Mouse (Mus musculus) C2C12 (cell line): ENCODE measurements around the gene Zfp46. TPM values are rescaled to one million over a fixed set of nuclear protein-coding genes. Genes with fewer than 3 reads are reported as not detected.

Experiments
- H3K27me3 ChIP-seq: one replicate; pipeline ENCODE4 v1.6.1; 2011; ENCODE audit not compliant: control insufficient read depth, insufficient read depth, insufficient read length
- H3K36me3 ChIP-seq: one replicate; pipeline ENCODE4 v1.6.1; 2011; ENCODE audit not compliant: control insufficient read depth, insufficient read depth
- H3K4me3 ChIP-seq: one replicate; pipeline ENCODE4 v1.5.1; 2011; ENCODE audit warnings: mild to moderate bottlenecking, control low read depth; ENCODE audit not compliant: poor library complexity, insufficient read depth, severe bottlenecking
- H3K79me2 ChIP-seq: one replicate; pipeline ENCODE4 v1.6.1; 2011; ENCODE audit not compliant: control insufficient read depth, insufficient read depth
- H3K79me3 ChIP-seq: one replicate; pipeline ENCODE4 v1.6.1; 2011; ENCODE audit warnings: low read depth, control low read depth
- H3ac ChIP-seq: one replicate; pipeline ENCODE3; 2011; ENCODE audit warnings: low read depth; ENCODE audit not compliant: control insufficient read depth, insufficient read length
- CEBPB ChIP-seq: IDR thresholded peaks from one replicate; pipeline ENCODE4 v1.6.1; 2011; ENCODE audit warnings: low read depth, mild to moderate bottlenecking, control low read depth, moderate library complexity
- CTCF ChIP-seq: IDR thresholded peaks from one replicate; pipeline ENCODE4 v1.5.1; 2011; ENCODE audit not compliant: control insufficient read depth, insufficient read depth, insufficient read length
- FOSL1 ChIP-seq: IDR thresholded peaks from one replicate; pipeline ENCODE4 v1.8.0; 2011; ENCODE audit warnings: mild to moderate bottlenecking, low read length; ENCODE audit not compliant: poor library complexity, insufficient read depth, severe bottlenecking
- MAX ChIP-seq: IDR thresholded peaks from one replicate; pipeline ENCODE4 v1.6.1; 2011; ENCODE audit warnings: mild to moderate bottlenecking, control low read depth
- MYOD1 ChIP-seq: IDR thresholded peaks from one replicate; pipeline ENCODE4 v1.6.1; 2011; ENCODE audit warnings: low read depth; ENCODE audit not compliant: control insufficient read depth, insufficient read length
- MYOG ChIP-seq: IDR thresholded peaks from one replicate; pipeline ENCODE4 v1.6.1; 2011; ENCODE audit not compliant: control insufficient read depth, insufficient read length; ENCODE audit errors: extremely low read depth
- USF1 ChIP-seq: IDR thresholded peaks from one replicate; pipeline ENCODE4 v1.6.1; 2011; ENCODE audit warnings: low read depth, mild to moderate bottlenecking, control low read depth, moderate library complexity
- polyA plus RNA-seq: library from polyadenylated mRNA; unstranded; fragments of >200 nt; fragmentation: generic; extraction: Trizol; gene quantifications from one replicate; pipeline ENCODE4 v1.2.1, GENCODE M21; 2012; ENCODE audit warnings: missing spikeins

Zfp46 gene
- polyA plus RNA-seq, 1 experiment = 5.2 TPM

DNA sequence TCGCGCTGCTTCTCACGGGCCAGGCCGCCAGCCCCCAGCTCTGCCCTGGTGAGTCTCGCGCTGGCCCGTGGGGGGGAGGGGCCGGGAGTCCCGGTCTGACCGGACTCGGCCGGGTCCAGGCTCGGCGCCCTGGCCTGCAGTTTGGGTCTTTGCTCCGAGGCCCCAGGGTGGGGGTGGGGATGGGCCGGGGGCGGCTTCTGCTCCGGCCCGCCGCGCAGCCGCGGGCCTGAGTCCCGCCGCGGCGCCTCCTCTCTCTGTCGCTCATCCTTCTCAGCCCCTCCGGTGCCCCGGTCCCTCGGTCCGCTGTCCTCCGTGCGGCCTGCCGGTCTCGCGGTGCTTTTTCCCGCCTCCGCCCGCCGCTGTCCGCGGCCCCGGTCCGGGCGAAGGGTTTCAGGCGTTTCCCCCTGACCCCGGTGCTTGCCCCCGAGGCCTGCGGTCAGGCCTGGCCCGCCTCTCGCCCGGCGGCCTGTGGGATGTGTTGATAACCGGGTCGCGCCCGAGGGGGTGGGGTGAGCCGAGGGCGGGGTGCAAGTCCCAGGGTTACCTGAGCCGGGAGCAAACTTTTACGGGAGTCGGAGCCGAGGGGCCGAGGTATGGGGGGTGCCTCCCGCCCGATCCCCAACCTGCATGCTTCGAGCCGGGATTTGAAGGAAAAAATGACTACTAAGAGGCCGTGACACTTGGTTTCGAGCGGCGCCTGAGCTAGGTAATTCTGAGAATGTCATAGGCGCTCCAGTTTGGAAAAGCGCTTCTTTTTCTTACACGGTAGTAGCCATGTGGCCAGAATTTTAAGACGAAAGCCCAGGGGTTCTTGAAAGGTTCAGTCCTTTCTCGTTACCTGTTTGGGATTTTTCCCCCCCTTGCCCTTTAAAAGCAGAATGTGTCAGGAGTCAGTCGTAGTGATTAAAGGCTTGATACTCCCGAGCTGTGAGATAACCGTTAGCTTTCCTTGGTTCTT, 26.8 kb downstream of the Zfp46 start:
- peak overlapping the region; percentile 98 for H3K4me3 ChIP-seq
- peak overlapping the region; percentile 94 for H3ac ChIP-seq
- no peak for TF ChIP-seq MYOG
- no peak for TF ChIP-seq USF1
- no peak for TF ChIP-seq CEBPB
- no peak for TF ChIP-seq MAX
- no peak for TF ChIP-seq CTCF
- no peak for TF ChIP-seq MYOD1
- TF ChIP-seq FOSL1 = no peak
- H3K79me2 ChIP-seq = peaks cover 56% of the 10 kb centered on the region
- peaks cover 51% of the 10 kb centered on the region for H3K79me3 ChIP-seq
- no peaks in the 10 kb centered on the region for H3K27me3 ChIP-seq
- peaks cover 5% of the 10 kb centered on the region for H3K36me3 ChIP-seq

DNA sequence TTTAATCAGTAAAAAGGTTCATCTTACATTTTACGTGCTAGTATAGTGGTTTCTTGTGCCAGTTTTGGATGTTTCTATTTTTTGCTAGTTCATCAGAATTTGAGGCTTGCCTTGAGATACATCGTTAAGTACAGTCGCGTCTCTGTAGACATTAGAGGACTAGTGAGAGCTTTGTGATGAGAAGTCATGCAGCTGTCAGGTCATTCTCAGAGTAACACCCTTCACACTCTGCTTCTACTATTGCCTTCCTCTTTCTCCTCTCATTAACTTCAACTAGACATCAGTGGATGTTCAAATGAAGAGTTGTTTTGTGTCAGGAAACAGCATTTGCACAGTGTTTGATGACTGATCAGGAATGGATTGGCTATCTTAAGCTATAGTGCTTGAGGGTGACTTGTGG, 28.1 kb downstream of the Zfp46 start:
- TF ChIP-seq FOSL1 = no peak
- no peak for TF ChIP-seq MYOD1
- no peak for TF ChIP-seq CTCF
- TF ChIP-seq CEBPB = no peak
- TF ChIP-seq MYOG = no peak
- TF ChIP-seq USF1 = no peak
- TF ChIP-seq MAX = no peak

DNA sequence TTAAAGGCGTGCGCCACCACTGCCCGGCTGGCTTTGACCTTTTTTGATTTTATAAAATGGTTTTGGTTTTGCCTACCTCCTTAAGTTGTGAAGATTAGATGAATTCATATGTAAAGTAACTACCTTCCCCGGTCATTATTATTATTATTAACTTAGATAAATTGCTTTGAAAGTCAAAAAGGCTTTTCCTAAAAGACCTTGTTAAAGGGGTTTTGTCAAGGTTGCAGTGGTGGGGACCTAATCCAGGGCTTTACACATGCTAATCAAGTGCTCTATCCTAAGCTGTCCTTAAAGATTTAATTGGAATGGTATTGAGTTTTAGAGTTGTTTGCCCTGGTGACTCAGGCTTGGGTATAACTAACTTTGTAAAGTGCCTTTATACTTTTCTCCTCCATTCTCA, 33.2 kb downstream of the Zfp46 start:
- Histone ChIP-seq H3K36me3 (peaks cover 66% of the 10 kb centered on the region), H3K27me3 (no peaks in the 10 kb centered on the region)

More for the DNA sequence above, 28.1 kb downstream of the Zfp46 start:
- peaks cover 18% of the 10 kb centered on the region for H3K36me3 ChIP-seq
- no peaks in the 10 kb centered on the region for H3K27me3 ChIP-seq
- H3K79me2 ChIP-seq = peaks cover 69% of the 10 kb centered on the region
- no peak overlapping the region for H3K4me3 ChIP-seq
- H3ac ChIP-seq = peak overlapping the region; percentile 3
- peaks cover 63% of the 10 kb centered on the region for H3K79me3 ChIP-seq

DNA sequence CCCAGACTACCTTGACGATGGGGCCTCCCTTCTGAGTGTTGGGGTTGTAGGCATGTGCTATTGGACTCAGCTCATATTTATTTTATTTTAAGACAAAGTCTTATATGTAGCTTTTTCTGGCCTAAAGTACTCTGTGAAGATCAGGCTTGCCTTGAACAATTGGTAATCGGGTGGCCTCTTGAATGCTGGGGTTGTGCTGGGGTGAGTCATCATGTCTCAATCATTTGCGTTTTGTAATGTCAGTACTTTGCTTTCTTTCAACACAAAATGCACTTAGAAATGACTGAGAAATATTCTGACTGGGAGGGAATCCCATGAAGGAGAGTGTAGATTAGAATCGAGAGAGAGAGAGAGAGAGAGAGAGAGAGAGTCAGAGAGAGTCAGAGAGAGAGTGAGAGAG, 35.5 kb downstream of the Zfp46 start:
- Histone ChIP-seq H3K4me3 (no peak overlapping the region), H3K36me3 (peaks cover 88% of the 10 kb centered on the region), H3ac (no peak overlapping the region), H3K79me2 (peaks cover 100% of the 10 kb centered on the region), H3K27me3 (no peaks in the 10 kb centered on the region), H3K79me3 (peaks cover 83% of the 10 kb centered on the region)
- TF ChIP-seq FOSL1 (no peak), MYOG (no peak), MAX (no peak)

More for the DNA sequence above, 33.2 kb downstream of the Zfp46 start:
- Histone ChIP-seq H3K4me3 (no peak overlapping the region), H3K79me2 (peaks cover 100% of the 10 kb centered on the region), H3K79me3 (peaks cover 84% of the 10 kb centered on the region), H3ac (no peak overlapping the region)
- no peak for TF ChIP-seq MYOG
- TF ChIP-seq CTCF = no peak
- TF ChIP-seq MYOD1 = no peak
- no peak for TF ChIP-seq FOSL1
- TF ChIP-seq MAX = no peak
- no peak for TF ChIP-seq CEBPB
- no peak for TF ChIP-seq USF1

DNA sequence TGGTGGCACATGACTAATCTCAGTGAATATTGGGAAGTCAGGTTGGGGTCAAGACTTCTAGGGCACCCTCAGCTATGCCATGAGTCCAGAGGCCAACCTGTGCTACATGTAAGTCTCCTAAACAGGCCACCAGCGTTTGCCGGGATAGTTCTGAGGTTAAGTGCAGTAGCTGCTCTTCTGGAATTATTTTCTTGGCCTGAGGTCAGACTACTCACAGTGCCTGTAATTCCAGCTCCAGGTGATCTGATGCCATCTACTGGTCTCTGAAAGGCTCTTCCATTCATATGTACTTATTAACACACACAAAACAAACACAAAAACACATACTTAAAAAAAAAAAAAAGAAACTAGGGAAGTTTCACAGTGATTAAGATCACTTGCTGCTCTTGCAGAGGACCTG, 39.7 kb downstream of the Zfp46 start:
- H3K36me3 ChIP-seq = peaks cover 80% of the 10 kb centered on the region
- H3K4me3 ChIP-seq = no peak overlapping the region
- peaks cover 89% of the 10 kb centered on the region for H3K79me2 ChIP-seq
- TF ChIP-seq MYOD1 = no peak
- no peak for TF ChIP-seq MYOG
- no peak for TF ChIP-seq USF1
- TF ChIP-seq MAX = no peak
- no peak for TF ChIP-seq CEBPB
- no peak for TF ChIP-seq CTCF
- TF ChIP-seq FOSL1 = no peak
- no peaks in the 10 kb centered on the region for H3K27me3 ChIP-seq
- peaks cover 67% of the 10 kb centered on the region for H3K79me3 ChIP-seq
- H3ac ChIP-seq = no peak overlapping the region
